Mouse (Mus musculus) cerebellum, adult 9-11 months (tissue): ENCODE measurements around the gene Zyg11b.

Source experiments
- DNase-seq: peaks from one replicate; pipeline ENCODE4 v3.0.0; 2022

Zyg11b gene

GRCm38 (mm10) chr4:108300670-108301373 lies at the start of gene Zyg11b:
Gene Zyg11b (minus strand): TSS chr4:108301096.
- DNase-seq: peak; percentile 88

- DNase-seq: no peak
These were observed 49.1 kb upstream of the Zyg11b start for GRCm38 (mm10) chr4:108349836-108350547.

GRCm38 (mm10) chr4:108349064-108349463 lies 48.2 kb upstream of the Zyg11b start:
- no peak for DNase-seq

- DNase-seq: no peak
These were observed 47.5 kb upstream of the Zyg11b start for GRCm38 (mm10) chr4:108348256-108348875.

- DNase-seq: no peak
These were observed 46.2 kb upstream of the Zyg11b start for GRCm38 (mm10) chr4:108347111-108347510.

GRCm38 (mm10) chr4:108345826-108346225 lies 44.9 kb upstream of the Zyg11b start:
- DNase-seq: no peak

GRCm38 (mm10) chr4:108344631-108345083 lies 43.8 kb upstream of the Zyg11b start:
- no peak for DNase-seq

- DNase-seq: peak; percentile 71
These were observed 38.4 kb upstream of the Zyg11b start for GRCm38 (mm10) chr4:108339277-108339690.

- peak; percentile 28 for DNase-seq
These were observed 37.9 kb upstream of the Zyg11b start for GRCm38 (mm10) chr4:108338811-108339210.

GRCm38 (mm10) chr4:108338321-108338733 lies 37.4 kb upstream of the Zyg11b start:
- DNase-seq: peak; percentile 70

GRCm38 (mm10) chr4:108337817-108338216 lies 36.9 kb upstream of the Zyg11b start:
- no peak for DNase-seq

- DNase-seq: no peak
These were observed 35.9 kb upstream of the Zyg11b start for GRCm38 (mm10) chr4:108336765-108337164.

- DNase-seq: no peak
These were observed 34.5 kb upstream of the Zyg11b start for GRCm38 (mm10) chr4:108335413-108335812.

GRCm38 (mm10) chr4:108332041-108332440 lies 31.1 kb upstream of the Zyg11b start:
- peak; percentile 24 for DNase-seq

GRCm38 (mm10) chr4:108329840-108330239 lies 28.9 kb upstream of the Zyg11b start:
- peak; percentile 26 for DNase-seq

- peak; percentile 98 for DNase-seq
These were observed 27.0 kb upstream of the Zyg11b start, which contains the start of gene Coa7 for GRCm38 (mm10) chr4:108327730-108328484. Gene Coa7 (plus strand): TSS chr4:108328140.

GRCm38 (mm10) chr4:108327071-108327579 lies 26.2 kb upstream of the Zyg11b start:
- peak; percentile 59 for DNase-seq

GRCm38 (mm10) chr4:108323588-108323987 lies 22.7 kb upstream of the Zyg11b start:
- DNase-seq: no peak

- no peak for DNase-seq
These were observed 19.9 kb upstream of the Zyg11b start for GRCm38 (mm10) chr4:108320627-108321380.

GRCm38 (mm10) chr4:108319747-108320146 lies 18.9 kb upstream of the Zyg11b start:
- DNase-seq: no peak
